Mouse (Mus musculus) bone marrow, adult 2 months (tissue): ENCODE data around the gene Acox3. TPM values are rescaled to one million over a fixed set of nuclear protein-coding genes. Genes with fewer than 3 reads are reported as not detected.
A peak's percentile ranks its signal among the peaks of the same experiment; 100 is the strongest.

ENCODE experiments used
- H3K27ac ChIP-seq: fragments of 200-500 bp; 2 replicates; pipeline ENCODE4 v1.5.1; 2012; ENCODE audit warnings: low read depth, mild to moderate bottlenecking, control low read depth, inconsistent platforms, low read length; ENCODE audit not compliant: control insufficient read depth, poor library complexity, insufficient read depth
- H3K4me1 ChIP-seq: fragments of 200-500 bp; 2 replicates; pipeline ENCODE4 v1.6.1; 2011; ENCODE audit warnings: low read length; ENCODE audit not compliant: control insufficient read depth, insufficient read depth
- H3K4me3 ChIP-seq: fragments of 200-500 bp; replicated peaks from 2 replicates; pipeline ENCODE3; 2011; ENCODE audit warnings: mild to moderate bottlenecking, low read depth, low read length, control low read depth; ENCODE audit not compliant: control insufficient read depth
- CTCF ChIP-seq: fragments of 200-500 bp; IDR thresholded peaks from 2 replicates; pipeline ENCODE4 v1.5.1; 2011; ENCODE audit warnings: low read length, control low read depth; ENCODE audit not compliant: control insufficient read depth, insufficient read depth
- POLR2A ChIP-seq: fragments of 200-500 bp; IDR thresholded peaks from 2 replicates; pipeline ENCODE4 v1.6.1; 2011; ENCODE audit warnings: low read depth, mild to moderate bottlenecking, control low read depth, low read length, borderline replicate concordance; ENCODE audit not compliant: control insufficient read depth
- WGBS: fragments of 180-500 bp; shearing (Covaris S2); methylation state at CpG from one replicate; pipeline ENCODE4 v1.1.7; 2018; 5-methylcytosine and 5-hydroxymethylcytosine counted together
- polyA plus RNA-seq: library from polyadenylated mRNA; stranded (reverse); fragments of >200 nt; gene quantifications from 2 replicates; pipeline ENCODE4 v1.2.4, GENCODE M21; 2011; ENCODE audit warnings: low replicate concordance; ENCODE audit not compliant: missing spikeins, insufficient read depth, insufficient read length

Gene Acox3
- polyA plus RNA-seq, 1 experiment, result 35.8 TPM

DNA sequence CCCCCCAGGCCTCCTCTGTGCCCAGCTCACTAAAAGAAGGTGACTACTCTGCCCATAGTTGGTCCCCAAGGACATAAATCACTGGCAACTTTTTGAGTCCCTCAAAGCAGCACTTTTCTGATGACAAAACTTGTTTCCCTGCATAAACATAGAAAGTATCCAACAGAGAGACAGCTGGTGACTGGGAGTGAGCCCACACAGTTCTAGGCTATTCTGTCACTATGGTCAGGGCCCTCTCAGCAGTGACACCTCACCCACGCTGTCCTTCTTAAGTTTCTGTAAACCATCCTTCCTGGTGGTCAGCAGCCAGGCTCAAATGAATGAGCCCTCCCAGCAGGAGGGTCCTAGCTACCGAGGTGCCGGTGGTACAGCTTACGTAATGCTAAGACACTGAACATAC, 16.2 kb upstream of the Acox3 start:
- no peak for TF ChIP-seq POLR2A
- TF ChIP-seq CTCF, result no peak
- Histone ChIP-seq H3K4me3 (no peak overlapping the region), H3K27ac (no peak overlapping the region), H3K4me1 (no peaks in the 10 kb centered on the region)
- WGBS, result 61% methylated on average over 4 of the region's 4 CpGs

DNA sequence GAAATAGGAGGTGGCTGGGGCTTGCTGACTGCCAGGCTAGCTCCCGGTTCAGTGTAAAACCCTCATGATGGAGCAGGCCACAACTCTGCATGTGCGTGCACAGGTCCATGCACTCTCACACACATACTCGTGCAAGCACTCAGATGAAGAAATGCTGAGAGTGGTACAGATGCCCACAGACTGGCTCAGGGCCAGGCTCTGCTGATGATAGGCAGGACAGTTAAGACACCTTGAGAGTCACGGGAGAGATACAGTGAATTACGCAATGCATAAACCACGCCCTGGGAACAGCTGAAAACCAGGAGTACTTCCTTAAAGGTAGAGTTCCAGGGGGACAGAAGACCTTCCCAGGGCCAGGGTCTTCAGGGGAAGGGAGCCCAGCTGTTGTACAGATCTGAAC, 11.3 kb upstream of the Acox3 start:
- H3K4me3 ChIP-seq, result no peak overlapping the region
- TF ChIP-seq POLR2A, result no peak
- no peak for TF ChIP-seq CTCF
- WGBS, result 65% methylated on average over 6 of the region's 6 CpGs
- peaks cover 2% of the 10 kb centered on the region; the same call in 1 of the 2 replicates for H3K4me1 ChIP-seq
- no peak overlapping the region for H3K27ac ChIP-seq

DNA sequence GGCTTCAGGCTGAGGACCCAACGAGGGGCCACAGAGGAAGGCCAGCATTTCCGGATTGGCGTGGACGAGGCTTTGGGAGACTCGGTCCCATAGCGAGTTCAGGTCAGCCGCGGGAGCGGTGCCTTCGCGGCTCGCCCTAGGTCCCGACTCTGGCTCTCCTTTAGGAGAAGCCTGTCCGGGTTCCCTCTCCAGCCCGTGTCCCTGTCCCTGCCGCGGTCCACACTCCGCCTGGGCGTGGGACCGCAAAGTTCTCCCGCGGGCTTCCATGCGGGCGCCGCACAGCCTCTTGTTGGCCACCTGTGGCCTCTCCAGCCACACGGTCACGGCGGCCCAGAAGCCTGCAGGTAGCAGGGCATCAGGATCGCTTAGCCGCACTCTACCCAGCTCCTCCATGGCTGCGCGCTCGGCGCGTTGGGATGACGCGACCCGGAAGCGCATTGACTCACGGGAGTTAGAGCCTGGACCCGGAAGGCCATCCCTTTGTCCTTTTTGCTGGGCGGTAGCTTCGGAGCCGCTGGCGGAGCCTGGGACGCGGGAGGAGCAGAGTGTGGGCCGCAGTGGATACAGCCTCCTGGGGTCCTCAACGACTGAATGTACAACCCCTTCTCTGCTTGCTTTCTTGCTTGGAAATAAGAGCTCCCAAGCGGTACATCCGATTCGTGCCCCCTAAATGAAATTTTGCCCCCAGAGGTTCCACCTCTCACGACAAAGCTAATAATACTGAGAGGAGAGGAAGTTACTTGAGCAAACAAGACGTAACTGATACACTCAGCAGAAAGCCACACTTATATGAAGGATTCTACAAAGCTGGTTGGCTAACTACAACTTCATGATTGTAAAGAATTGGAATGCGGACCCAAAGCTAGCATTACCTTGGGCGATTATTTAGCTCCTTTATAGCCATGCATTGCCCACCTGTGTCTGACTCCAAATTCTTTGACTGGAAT, 7.9 kb upstream of the Acox3 start, which contains the start of gene Trmt44:
Trmt44 (minus strand) TSS at position 418 of the 947 bp plus-strand sequence.
- Histone ChIP-seq H3K4me1 (peaks cover 2% of the 10 kb centered on the region; the same call in 1 of the 2 replicates), H3K4me3 (peak within 1 kb of the TSS; percentile 87), H3K27ac (peak within 1 kb of the TSS; percentile 17)
- 4% methylated on average over 56 of the region's 56 CpGs for WGBS
- TF ChIP-seq POLR2A, result peak; percentile 88; the same call in 1 of the 2 replicates
- no peak for TF ChIP-seq CTCF

DNA sequence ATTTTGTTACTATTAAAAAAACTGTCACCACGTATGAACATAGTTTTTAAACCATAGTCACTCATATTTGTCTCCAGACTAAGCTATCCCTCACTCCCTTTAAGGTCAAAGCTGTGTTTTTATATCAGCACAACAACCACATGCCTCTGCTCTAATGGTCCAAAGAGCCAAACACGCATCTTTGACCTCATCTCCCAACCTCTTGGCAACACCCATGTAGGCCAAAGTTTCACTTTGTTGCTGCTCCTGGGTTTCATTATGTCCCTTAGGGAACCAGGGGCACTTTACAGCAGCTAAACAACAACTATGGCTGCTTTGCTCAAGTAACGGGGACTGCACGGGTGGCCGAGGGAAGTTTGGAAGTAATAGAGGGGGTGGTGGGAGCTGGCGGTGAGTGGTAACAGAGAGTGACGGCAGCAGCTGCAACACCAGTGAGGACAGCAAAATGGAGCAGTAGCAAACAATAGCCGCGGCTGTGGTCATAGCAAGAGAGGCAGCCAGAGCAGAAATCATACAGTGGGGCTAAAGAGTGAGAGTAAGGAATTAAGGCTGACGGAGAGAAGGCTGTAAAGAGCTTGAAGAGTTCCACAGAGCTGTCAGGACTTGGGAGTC, 6.3 kb upstream of the Acox3 start:
- Histone ChIP-seq H3K27ac (no peak overlapping the region), H3K4me1 (peaks cover 2% of the 10 kb centered on the region; the same call in 1 of the 2 replicates), H3K4me3 (no peak overlapping the region)
- 89% methylated on average over 10 of the region's 10 CpGs for WGBS
- TF ChIP-seq CTCF (no peak), POLR2A (no peak)

DNA sequence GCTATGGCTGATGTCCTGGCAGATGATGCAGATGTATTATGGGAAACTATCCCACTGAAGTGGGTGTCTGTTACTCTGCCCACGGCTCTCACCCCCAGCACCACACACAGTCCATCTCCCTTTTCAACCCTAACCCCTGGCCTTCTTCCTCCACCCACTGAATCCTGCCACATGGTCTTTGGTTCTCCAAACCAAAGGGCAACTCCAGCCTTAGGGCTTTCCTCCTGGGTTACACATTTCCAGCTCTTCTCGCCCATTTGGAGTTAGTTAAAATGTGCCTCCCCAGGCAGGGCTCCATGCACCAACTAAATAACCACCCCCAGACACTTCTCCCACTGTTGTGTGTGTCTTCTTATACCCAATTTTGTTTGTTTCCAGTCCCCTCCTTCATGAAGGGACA, 4.4 kb upstream of the Acox3 start:
- TF ChIP-seq CTCF (no peak), POLR2A (no peak)
- H3K4me3 ChIP-seq, result no peak overlapping the region
- WGBS, result 64% methylated on average over 2 of the region's 2 CpGs
- H3K4me1 ChIP-seq, result peaks cover 2% of the 10 kb centered on the region; the same call in 1 of the 2 replicates
- H3K27ac ChIP-seq, result no peak overlapping the region

DNA sequence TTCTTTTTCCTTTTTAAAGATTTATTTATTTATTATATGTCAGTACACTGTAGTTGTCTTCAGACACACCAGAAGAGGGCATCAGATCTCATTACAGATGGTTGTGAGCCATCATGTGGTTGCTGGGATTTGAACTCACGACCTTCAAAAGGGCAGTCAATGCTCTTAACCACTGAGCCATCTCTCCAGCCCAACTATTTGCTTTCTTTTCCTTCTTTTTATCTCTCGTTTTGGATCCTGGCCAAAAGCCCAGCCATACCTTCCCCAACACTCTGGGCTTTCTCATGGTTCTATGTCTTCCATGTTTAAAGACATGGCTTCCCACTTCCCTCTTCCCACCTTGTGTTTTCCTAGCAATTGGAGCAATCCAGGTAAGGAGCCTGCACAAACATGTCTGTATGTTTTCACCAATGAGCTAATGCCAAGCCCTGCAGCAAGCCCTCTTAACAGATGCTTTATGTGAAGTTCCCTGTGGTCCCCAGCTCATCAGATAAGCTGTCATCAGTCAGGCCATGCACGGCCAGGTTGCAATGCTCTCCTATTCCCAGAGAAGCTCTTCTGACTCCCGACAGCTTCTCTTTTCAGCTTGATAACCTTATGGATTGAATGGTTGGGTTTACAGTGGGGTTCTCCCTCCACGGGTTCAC, 3.5 kb upstream of the Acox3 start:
- Histone ChIP-seq H3K4me3 (no peak overlapping the region), H3K27ac (no peak overlapping the region), H3K4me1 (no peaks in the 10 kb centered on the region)
- TF ChIP-seq POLR2A (no peak), CTCF (no peak)
- 43% methylated on average over 5 of the region's 5 CpGs for WGBS

DNA sequence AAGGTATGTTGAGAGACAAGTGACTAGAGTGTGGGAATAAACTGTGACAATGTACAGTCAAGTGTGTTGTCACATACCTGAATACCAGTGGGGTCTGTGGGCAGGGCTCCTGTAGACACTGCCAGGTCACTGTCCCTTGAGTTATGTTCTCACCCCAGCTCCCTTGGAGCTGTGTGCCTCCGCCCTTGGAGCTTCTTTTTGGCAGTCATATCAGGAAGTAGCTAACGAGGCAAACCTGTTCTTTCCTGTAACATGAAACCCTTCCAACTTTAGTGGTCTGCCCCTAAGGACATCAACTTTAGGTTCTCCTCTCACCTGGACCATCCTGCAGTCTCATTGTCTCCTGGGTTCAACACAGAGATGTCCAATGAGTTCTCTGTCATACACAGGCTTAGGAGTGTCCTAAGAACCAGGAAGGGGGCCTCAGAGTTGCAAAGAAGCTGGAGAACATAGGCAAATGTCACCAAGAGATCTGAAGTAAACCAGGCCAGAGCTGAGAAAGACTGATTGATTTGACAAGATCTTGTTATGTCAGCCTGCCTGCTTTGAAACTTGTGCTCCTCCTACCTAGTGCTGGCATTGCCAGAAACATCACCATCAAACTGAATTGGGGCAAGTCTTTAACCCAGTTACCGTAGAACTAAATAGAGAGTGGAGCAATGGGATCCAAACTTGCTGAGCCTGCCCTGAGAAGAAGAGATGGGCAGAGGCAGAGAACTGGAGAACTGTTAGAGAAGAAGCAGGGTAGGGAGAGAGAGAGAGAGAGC, 2.5 kb upstream of the Acox3 start:
- no peak for TF ChIP-seq POLR2A
- no peak for TF ChIP-seq CTCF
- no peak overlapping the region for H3K4me3 ChIP-seq
- H3K4me1 ChIP-seq, result no peaks in the 10 kb centered on the region; the same call in 1 of the 2 replicates
- 34% methylated on average over 3 of the region's 3 CpGs for WGBS
- no peak overlapping the region for H3K27ac ChIP-seq
